Mouse (Mus musculus) hindbrain, embryonic 14.5 days (tissue): ENCODE measurements around the gene Gtf2h1. TPM values are rescaled to one million over a fixed set of nuclear protein-coding genes. Genes with fewer than 3 reads are reported as not detected.
"Not testable (repeated sequence)": the region's sequence is repeated elsewhere in the genome, so short reads cannot be mapped to it uniquely, and the experiment has no call there.

Experiments
- ATAC-seq: fragments of 200-750 bp; cut with Nextera tagmentation; 2 replicates; pipeline ENCODE4 v1.8.0; 2017; ENCODE audit warnings: moderate number of reproducible peaks, mild to moderate bottlenecking, moderate TSS enrichment, moderate library complexity; ENCODE audit not compliant: low FRiP score
- DNase-seq: peaks from one replicate; pipeline ENCODE4 v3.0.0-alpha.2; 2015; ENCODE audit warnings: low spot score
- H3K27ac ChIP-seq: fragments of 300-500 bp; sonication (generic); 2 replicates; pipeline ENCODE4 v1.5.1; 2014; ENCODE audit warnings: mild to moderate bottlenecking, moderate library complexity
- H3K27me3 ChIP-seq: fragments of 300-500 bp; sonication (generic); 2 replicates; pipeline ENCODE4 v1.6.1; 2014; ENCODE audit warnings: mild to moderate bottlenecking, low read length, mixed read lengths; ENCODE audit not compliant: control insufficient read depth, insufficient read depth
- H3K36me3 ChIP-seq: fragments of 300-500 bp; sonication (generic); replicated peaks from 2 replicates; pipeline ENCODE4 v1.6.1; 2014; ENCODE audit not compliant: control insufficient read depth, insufficient read depth
- H3K4me1 ChIP-seq: fragments of 300-500 bp; sonication (generic); replicated peaks from 2 replicates; pipeline ENCODE4 v1.6.1; 2014; ENCODE audit warnings: antibody characterized with exemption, low read length, mixed read lengths; ENCODE audit not compliant: control insufficient read depth, insufficient read depth
- H3K4me2 ChIP-seq: fragments of 300-500 bp; sonication (generic); replicated peaks from 2 replicates; pipeline ENCODE4 v1.6.1; 2014; ENCODE audit warnings: mild to moderate bottlenecking, moderate library complexity
- H3K4me3 ChIP-seq: fragments of 300-500 bp; sonication (generic); replicated peaks from 2 replicates; pipeline ENCODE4 v1.5.1; 2014; ENCODE audit warnings: mild to moderate bottlenecking, low read length
- H3K9ac ChIP-seq: fragments of 300-500 bp; sonication (generic); 2 replicates; pipeline ENCODE4 v1.6.1; 2014
- H3K9me3 ChIP-seq: fragments of 300-500 bp; sonication (generic); 2 replicates; pipeline ENCODE4 v1.6.1; 2016; ENCODE audit warnings: low read length; ENCODE audit not compliant: control insufficient read depth
- WGBS: fragments of 180-500 bp; shearing (Covaris S2); extraction: QIAGEN DNeasy Blood & Tissue Kit; methylation state at CpG from one replicate; pipeline ENCODE4 v1.1.7; 2014; 5-methylcytosine and 5-hydroxymethylcytosine counted together
- polyA plus RNA-seq: library from polyadenylated mRNA; unstranded; fragments of >200 nt; fragmentation: Nextera tagmentation; extraction: Ambion mirVana; gene quantifications from 2 replicates; pipeline ENCODE4 v1.2.1, GENCODE M21; 2014

Gtf2h1 gene
- polyA plus RNA-seq, 1 experiment from 2014 or later: 36.1 TPM

DNA sequence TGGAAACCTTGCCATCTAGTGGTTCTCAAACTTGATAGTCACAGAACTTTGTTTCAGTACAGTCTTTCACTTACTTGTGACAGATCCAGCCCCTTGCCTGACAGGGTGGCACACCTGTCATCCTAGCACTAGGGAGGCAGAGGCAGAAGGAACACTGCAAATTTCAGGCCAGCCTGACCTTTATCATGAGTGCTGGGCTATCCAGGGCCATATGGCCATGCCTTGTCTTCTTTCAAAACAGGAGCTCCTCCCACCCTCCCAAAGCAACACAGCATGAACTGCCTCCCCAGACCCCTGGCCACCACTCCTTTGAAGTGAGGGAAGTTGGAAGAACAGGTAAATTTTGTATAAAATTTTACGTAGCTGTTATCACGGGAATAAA, 31.9 kb downstream of the Gtf2h1 start:
- WGBS: 90% methylated on average over 2 of the region's 2 CpGs
- ATAC-seq (no peak), DNase-seq (no peak)
- no peak overlapping the region for H3K4me3 ChIP-seq
- H3K27ac ChIP-seq: no peak overlapping the region
- no peaks in the 10 kb centered on the region for H3K9me3 ChIP-seq
- H3K4me2 ChIP-seq: no peak overlapping the region
- no peaks in the 10 kb centered on the region for H3K4me1 ChIP-seq
- H3K9ac ChIP-seq: no peak overlapping the region
- H3K27me3 ChIP-seq: no peaks in the 10 kb centered on the region
- H3K36me3 ChIP-seq: peaks cover 15% of the 10 kb centered on the region

DNA sequence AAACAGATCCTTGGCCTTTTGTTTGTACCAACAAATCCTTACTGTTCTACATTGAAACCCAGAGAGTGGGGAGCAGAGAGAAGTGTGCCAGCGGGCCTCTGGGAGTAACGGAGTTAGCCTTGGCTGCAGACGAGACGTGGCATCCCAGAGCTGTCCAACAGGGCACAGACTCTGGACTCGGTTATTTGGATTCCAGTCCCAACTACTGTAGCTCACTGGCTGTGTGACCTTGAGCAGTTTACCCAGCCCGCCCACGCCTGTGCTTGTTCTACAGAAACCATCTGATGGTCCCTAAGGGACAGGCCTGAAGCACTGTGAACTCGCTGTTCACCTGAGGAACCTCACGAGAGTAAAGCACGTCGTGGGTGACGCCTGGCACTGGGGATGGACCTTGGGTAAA, 34.0 kb downstream of the Gtf2h1 start:
- peaks cover 1% of the 10 kb centered on the region; the same call in 1 of the 2 replicates for H3K4me1 ChIP-seq
- no peaks in the 10 kb centered on the region for H3K9me3 ChIP-seq
- H3K4me3 ChIP-seq: no peak overlapping the region
- DNase-seq: no peak
- 86% methylated on average over 12 of the region's 12 CpGs for WGBS
- H3K4me2 ChIP-seq: no peak overlapping the region
- no peaks in the 10 kb centered on the region for H3K27me3 ChIP-seq
- no peak overlapping the region for H3K27ac ChIP-seq
- no peaks in the 10 kb centered on the region for H3K36me3 ChIP-seq
- ATAC-seq: no peak
- H3K9ac ChIP-seq: no peak overlapping the region

DNA sequence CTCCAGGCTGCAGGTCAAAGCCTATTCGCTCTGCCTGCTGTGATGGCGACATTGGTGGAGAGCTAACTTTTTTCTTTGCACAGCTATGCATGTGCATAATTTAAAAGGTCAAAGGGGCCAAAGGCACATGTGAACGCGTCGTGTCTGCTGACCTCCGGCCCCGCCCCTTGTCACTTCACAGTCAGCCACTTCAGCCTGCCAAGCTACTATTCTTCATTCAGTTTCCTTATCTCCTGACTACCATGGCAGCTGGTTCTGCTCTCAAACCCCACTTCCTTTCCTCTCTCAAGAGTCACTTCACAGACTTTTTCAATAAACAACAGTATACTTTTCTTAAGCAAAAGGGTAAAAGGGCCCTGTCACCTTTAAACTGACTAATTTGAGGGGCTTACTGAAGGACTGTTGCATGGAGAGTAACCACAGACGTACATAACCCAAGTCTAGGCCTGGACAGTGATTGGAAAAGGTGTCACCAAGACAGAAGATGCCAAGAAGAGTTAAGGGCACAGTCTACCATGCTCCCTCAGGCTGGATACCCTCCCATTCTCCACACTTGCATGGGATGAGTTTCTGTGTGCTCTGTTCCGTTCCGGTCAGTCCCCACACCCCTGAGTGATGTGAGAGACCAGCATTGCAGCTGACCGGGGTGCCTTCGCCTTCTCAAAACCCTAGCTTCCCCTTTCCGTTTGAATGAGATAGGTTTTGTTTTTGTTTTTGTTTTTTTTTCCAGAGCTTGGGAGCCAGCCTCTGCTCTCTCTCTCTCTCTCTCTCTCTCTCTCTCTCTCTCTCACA, 35.1 kb downstream of the Gtf2h1 start:
- H3K4me1 ChIP-seq: peaks cover 8% of the 10 kb centered on the region; the same call in 1 of the 2 replicates
- no peaks in the 10 kb centered on the region for H3K36me3 ChIP-seq
- no peak overlapping the region for H3K27ac ChIP-seq
- H3K4me2 ChIP-seq: no peak overlapping the region
- no peak overlapping the region for H3K4me3 ChIP-seq
- H3K9me3 ChIP-seq: no peaks in the 10 kb centered on the region
- DNase-seq (no peak), ATAC-seq (no peak)
- WGBS: 51% methylated on average over 13 of the region's 13 CpGs
- H3K9ac ChIP-seq: no peak overlapping the region
- H3K27me3 ChIP-seq: no peaks in the 10 kb centered on the region

DNA sequence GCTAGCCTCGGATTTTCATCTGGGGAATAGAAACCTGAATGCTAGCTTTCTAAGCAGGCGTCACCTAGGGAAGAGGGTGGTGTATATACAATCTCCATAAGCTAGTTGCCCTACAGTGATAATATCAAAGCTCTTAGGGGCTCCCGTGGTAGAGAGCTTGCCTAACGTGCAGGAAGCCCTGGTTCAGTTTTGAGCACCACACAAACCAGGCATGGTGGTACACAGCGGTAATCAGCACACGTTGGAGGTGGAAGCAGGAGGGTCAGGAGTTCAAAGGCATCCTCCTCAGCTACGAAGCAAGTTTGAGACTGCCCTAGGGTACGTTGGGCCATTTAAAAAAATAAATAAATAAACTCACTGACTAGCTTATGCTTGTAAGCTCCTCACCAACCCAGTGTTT, 35.8 kb downstream of the Gtf2h1 start:
- Histone ChIP-seq H3K4me2 (no peak overlapping the region), H3K4me1 (peaks cover 8% of the 10 kb centered on the region; the same call in 1 of the 2 replicates), H3K36me3 (no peaks in the 10 kb centered on the region), H3K9ac (no peak overlapping the region), H3K9me3 (no peaks in the 10 kb centered on the region), H3K27me3 (no peaks in the 10 kb centered on the region), H3K4me3 (no peak overlapping the region), H3K27ac (no peak overlapping the region)
- no peak for DNase-seq
- no peak for ATAC-seq
- WGBS: 87% methylated on average over 8 of the region's 8 CpGs

DNA sequence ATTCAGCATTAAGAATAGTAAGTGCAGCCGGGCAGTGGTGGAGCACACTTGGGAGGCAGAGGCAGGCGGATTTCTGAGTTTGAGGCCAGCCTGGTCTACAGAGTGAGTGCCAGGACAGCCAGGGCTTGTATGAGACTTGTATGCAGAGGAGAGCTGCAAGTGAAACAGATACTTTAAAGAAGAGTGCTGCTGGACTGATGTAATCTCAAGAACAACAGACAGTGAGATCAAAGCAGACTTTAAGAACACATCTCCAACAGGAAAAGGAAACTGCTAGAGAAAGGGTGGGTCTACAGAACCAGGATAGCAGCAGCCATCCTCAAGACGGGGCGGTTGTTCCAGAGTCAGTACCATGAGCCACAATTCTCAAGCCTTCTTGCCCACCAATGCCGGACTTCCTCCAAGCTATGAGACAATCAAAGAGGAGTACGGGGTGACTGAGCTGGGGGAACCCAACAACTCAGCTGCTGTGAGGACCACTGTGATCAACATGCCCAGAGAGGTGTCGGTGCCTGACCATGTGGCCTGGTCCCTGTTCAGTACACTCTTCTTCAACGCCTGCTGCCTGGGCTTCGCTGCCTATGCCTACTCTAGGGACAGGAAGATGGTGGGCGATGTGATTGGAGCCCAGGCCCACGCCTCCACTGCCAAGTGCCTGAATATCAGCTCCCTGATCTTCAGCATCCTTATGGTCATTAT, 36.4 kb downstream of the Gtf2h1 start:
- not testable (repeated sequence) for DNase-seq, H3K9me3 ChIP-seq, H3K4me2 ChIP-seq, ATAC-seq, H3K4me3 ChIP-seq, H3K4me1 ChIP-seq, H3K36me3 ChIP-seq, H3K9ac ChIP-seq, H3K27me3 ChIP-seq, H3K27ac ChIP-seq
- WGBS: 93% methylated on average over 11 of the region's 11 CpGs

DNA sequence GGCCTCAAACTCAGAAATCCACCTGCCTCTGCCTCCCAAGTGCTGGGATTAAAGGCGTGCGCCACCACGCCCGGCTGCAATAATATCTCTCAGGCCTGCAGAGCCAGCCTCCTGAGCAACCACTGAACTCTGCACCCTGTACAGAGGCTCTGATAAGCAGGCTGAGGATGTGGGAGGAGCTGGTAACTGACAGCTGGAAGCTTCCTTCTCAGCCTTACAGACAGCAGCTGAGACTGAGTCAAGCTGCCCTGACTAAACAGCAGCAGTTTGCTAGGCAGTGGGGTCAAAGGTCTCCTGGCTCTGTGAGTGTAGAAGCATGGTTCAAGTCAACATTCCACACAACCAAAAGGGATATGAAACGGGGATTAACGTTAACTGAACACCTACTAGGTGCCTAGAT, 37.4 kb downstream of the Gtf2h1 start:
- H3K4me3 ChIP-seq: no peak overlapping the region
- peaks cover 14% of the 10 kb centered on the region; the same call in 1 of the 2 replicates for H3K4me1 ChIP-seq
- no peak overlapping the region for H3K27ac ChIP-seq
- no peak overlapping the region for H3K4me2 ChIP-seq
- DNase-seq (no peak), ATAC-seq (no peak)
- no peaks in the 10 kb centered on the region for H3K27me3 ChIP-seq
- H3K9ac ChIP-seq: no peak overlapping the region
- WGBS: 80% methylated on average over 6 of the region's 6 CpGs
- H3K36me3 ChIP-seq: no peaks in the 10 kb centered on the region
- H3K9me3 ChIP-seq: no peaks in the 10 kb centered on the region

DNA sequence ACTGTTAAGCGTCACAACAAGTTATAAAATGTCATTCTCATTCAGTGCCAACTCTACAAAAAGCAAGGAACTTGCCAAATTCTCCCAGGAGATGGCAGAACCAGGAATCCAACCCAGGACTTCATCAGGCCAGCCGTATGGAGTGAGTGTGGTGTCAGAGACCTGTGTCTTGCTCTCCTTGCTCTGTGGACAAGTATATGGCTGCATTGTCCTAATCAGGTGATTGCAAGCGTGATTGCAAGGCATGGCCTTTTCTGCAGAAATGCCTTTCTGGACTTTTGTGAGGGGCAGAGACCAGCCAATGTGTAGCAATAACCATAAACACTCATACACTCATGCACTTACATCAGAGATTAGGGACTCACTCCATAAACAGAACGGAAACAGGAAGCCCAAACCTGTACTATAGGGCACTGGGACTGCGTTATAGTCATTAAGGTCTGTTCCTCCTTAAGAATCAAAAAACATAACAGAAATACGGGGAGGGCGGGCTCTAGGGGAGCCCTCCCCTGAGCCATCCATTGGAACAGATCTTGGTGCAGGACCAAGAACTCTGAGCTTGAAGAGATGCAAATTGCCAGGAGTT, 37.9 kb downstream of the Gtf2h1 start:
- ATAC-seq: no peak
- Histone ChIP-seq H3K4me1 (peaks cover 14% of the 10 kb centered on the region; the same call in 1 of the 2 replicates), H3K36me3 (no peaks in the 10 kb centered on the region), H3K9ac (no peak overlapping the region), H3K4me3 (no peak overlapping the region), H3K9me3 (no peaks in the 10 kb centered on the region), H3K4me2 (no peak overlapping the region), H3K27me3 (no peaks in the 10 kb centered on the region), H3K27ac (no peak overlapping the region)
- DNase-seq: no peak
- 95% methylated on average over 7 of the region's 7 CpGs for WGBS

DNA sequence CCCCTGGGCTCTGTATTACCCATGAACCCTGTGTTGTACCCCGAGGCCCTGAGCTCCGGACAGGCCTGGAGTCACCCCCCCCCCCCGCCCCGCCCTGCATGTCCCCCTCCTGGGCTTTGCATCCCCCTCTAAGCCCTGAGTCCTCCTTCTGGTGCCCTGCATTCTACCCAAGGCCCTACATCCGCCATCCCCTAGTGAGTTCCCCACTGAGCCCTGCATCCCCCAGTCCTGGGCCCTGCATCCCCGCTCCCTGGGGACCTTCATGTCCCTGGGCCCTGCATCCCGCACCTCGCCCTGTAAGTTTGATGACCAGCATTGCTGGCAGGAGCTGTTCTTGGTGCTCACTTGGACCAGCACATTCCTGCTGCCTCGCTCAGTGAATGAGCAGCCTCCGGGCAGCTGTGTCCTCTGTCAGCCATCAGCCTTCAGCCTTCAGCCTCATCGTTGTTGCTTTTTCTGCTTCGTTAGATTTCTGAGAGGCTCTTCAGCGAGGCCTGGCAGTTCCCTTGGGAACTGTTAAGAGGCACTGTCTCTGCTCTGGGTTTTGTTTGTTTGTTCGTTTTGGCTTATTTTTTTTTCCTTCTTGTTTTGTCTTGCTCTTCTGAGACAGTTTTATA, 39.2 kb downstream of the Gtf2h1 start:
- Histone ChIP-seq H3K36me3 (no peaks in the 10 kb centered on the region), H3K9me3 (no peaks in the 10 kb centered on the region), H3K9ac (no peak overlapping the region; the same call in 1 of the 2 replicates), H3K27ac (no peak overlapping the region), H3K4me1 (peaks cover 22% of the 10 kb centered on the region), H3K27me3 (no peaks in the 10 kb centered on the region), H3K4me3 (no peak overlapping the region), H3K4me2 (no peak overlapping the region)
- no peak for DNase-seq
- WGBS: 22% methylated on average over 14 of the region's 14 CpGs
- ATAC-seq: no peak

DNA sequence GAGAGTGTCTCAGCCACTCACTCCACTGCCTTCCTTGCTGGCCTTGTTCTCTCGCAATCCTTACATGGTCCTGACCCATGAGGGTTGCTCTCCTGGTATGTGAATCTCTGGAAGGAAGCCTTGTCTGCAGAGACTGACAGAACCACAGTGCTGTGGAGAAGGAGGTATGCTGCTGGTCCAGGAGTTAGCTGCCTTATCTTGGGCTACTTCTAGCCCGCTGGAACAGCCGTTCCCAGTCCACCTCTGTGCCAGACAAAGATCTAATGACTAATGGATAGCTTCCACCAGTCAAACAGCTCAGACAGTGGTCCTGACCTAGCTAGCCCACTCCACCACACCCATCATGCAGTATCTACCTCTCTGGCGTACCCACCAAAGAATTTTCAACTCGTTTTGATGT, 40.5 kb downstream of the Gtf2h1 start:
- Histone ChIP-seq H3K9ac (no peak overlapping the region), H3K27ac (no peak overlapping the region), H3K36me3 (no peaks in the 10 kb centered on the region), H3K4me1 (peaks cover 22% of the 10 kb centered on the region), H3K4me2 (no peak overlapping the region), H3K4me3 (no peak overlapping the region), H3K9me3 (no peaks in the 10 kb centered on the region), H3K27me3 (no peaks in the 10 kb centered on the region)
- WGBS: 82% methylated on average over 5 of the region's 5 CpGs
- ATAC-seq (no peak), DNase-seq (no peak)
